Mouse (Mus musculus) brain, adult 10 weeks (tissue): ENCODE data around the gene Zfp951. TPM values are rescaled to one million over a fixed set of nuclear protein-coding genes. Genes with fewer than 3 reads are reported as not detected.

Experiments
- polyA plus RNA-seq: library from polyadenylated mRNA; stranded (reverse); fragments of 350-450 nt; fragmentation: Illumina TruSeq; extraction: RNeasy Lipid Tissue Mini Kit (QIAGEN cat#74804); gene quantifications from one replicate; pipeline ENCODE4 v1.2.3, GENCODE M21; 2015; ENCODE audit warnings: low read depth, low replicate concordance

Zfp951 gene
- 2.3 TPM for polyA plus RNA-seq

DNA sequence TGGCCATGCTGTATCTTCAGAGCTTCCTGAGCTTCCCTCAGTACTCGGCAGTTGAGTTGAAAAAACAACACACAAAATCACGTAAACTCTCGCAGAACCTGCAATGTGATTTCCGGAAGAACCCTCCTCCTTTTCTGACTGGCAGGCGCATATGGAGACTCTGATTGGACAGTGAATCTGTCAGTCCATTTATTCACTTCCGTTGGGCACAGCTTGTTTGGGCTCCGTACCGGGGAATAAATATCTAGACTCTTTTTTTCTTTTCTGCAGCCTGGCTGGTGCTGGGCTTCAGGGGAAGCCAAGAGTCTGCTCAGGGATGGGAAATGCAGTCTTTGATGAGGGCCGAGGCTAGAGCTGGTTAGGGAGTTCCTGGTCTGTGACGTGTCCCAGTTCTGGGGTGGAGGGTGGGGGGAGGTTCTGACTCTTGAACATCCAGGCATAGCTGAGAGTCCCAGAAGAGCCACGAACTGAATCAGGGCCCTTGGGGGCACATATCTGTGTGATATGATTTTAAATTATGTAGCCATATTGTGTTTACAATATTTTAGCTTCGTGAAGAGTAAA is at the start of gene Zfp951:
TSS of gene Zfp951 (minus strand) at position 109 of the 564 bp plus-strand sequence.

Other genes with a start within 250 kb of the Zfp951 start
- gene Abcg3, start 122.6 kb upstream of the Zfp951 start, polyA plus RNA-seq, result 0.42 TPM